Mouse (Mus musculus) urinary bladder, postnatal 36 days (tissue): Measurements from ENCODE around the gene Lrriq3.

Experiments
- DNase-seq, 2 experiments: peaks; one replicate each; pipeline ENCODE4 v3.0.0; 2022; ENCODE audit warnings: low spot score in 2 of 2, mixed read lengths in 1 of 2

Lrriq3 gene

DNA sequence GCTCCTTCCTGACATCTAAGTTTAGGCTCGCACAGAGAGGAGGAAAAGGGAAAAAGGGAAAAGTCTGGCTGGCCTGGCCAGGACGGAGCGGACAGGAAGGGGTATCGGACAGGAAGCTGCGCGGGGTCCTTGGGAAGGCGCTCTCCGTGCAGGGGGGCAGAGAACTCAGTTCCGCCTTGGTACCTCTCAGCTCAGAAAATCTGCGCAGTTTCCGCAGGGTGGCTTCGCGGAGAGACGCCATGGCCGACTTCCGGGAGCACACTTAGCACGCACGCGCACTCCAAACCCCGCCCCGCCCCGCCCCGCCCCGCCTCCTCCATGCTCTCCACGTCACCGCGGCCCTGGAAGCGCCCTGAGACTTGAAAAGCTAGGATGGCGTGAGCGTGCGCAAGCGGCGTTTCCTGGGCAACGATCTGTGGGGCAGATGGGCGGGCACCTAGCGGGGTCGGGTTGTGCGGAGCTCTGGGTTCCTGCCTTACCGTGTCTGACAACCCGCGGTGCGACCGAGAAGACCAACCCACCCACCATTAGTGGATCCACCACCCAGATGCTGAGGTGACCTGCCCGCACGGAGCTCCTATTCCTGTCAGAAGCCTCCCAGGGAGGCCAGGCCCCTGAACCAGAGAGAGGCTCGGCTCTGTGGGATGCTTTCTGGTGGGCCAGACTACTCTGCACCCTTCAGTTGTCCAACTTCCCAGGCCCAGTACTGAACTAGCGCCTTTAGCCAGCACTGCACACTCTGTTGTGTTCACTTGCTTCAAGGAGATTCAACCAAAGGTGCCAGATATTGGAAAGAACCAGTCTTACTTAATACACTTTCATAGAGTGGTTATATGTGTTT, at the start of gene Lrriq3, which contains the start of gene Fpgt:
Lrriq3 (plus strand) TSS at position 319 of the 841 bp plus-strand sequence.
Fpgt (minus strand) TSS at position 288 of the 841 bp plus-strand sequence.
- peak; percentile 80 to 83 for DNase-seq

DNA sequence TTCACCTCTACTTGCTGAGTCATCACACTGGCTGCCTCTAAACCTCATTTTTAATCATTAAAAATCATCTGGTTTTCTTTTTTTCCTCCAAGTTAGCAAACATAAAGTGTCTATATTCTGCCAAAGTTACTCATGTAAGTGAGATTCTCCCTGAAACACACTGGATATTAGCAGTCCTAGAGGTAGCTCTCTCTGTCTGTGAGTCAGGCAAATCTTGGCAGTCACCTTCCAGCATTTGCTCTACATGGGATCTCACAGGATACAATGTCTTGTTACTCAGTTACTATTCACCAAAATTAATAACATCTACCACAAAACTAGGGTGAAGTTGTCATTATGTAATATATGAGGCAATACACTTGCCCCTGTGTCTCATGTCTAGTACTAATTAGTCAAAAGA, 41.2 kb upstream of the Lrriq3 start:
- no peak for DNase-seq

DNA sequence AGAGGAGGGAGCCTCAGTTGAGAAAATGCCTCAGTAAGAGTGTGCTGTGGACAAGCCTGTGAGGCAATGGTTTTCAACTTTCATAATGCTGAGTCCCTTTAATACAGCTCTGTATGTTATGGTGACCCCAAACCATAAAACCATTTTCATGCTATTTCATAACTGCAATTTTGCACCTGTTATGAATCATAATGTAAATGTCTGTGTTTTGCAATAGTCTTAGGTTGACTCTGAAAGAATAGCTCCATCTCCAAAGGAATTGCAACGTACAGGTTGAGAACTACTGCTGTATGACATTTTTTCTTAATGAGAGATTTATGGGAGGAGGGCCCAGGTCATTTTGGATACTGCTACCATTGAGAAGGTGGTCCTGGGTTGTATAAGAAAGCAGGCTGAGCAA, 40.0 kb upstream of the Lrriq3 start:
- DNase-seq = no peak

DNA sequence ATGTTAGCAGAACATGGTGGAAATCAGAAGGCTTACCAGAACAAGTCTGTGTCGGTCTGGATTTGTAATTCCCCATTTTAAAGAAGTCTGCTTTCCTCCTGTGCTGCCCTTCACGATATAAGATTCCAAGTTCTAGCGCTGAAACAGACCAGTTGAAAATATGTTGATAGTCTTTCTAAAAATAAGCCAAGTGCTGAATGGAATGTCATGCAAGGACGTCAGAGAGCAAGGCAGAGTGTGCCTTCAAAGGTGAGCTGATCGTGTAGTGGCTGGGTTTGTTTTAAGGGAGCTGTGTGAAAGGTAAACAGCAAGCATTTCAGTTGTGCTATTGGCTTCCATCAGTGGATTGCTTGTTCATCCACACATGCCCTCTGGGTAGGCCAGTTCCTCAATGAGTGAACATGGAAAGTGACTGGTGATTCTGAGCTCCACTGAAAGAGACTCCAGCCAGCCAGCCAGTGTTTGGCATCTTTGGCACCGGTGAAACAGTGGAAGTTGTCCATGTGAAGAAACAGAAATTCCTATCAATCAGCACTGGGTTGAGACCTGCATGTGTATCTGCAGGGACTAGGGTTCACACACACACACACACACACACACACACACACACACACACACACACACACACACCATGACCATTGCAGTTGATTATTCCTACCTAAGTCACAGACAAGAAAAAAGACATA, 37.9 kb upstream of the Lrriq3 start, which contains the start of gene Tnni3k:
Tnni3k (minus strand) TSS at position 177 of the 686 bp plus-strand sequence.
- DNase-seq = no peak

DNA sequence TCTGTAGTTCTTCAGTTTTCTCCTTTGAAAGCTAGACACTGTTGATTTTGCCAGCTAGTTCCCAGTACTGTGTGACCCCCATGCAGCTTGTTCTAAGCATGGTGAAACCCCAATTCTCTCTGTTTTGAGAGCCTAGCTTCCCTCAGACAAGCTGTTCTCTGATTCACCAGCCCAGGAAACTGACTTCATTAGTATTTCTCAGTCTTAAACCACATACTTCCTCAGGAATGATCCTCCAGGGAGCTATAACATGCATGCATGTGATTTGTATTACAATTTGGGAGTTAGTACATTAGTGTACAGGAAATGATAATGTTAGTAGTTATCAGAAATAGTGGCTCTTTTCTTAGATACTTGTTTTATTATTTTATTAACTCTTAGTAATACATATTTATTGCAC, 36.6 kb upstream of the Lrriq3 start:
- no peak for DNase-seq

DNA sequence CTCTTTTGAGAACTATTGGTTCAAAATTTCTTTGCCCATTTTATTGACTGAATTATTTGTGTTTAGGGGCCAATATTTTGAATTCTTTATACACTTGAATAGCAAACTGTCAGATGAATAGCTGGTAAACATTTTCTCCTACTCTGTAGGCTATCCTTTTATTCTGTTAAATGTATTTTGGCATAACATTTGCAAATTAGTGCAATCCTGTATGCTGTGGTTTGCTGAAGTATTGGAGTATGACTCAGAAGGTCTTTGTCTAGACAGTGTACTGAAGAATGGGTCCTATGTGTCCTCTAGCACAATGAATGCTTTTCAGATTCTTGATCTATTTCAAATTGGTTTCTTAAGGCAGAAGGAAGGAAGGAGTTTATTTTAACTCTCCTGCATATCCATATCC, 35.7 kb upstream of the Lrriq3 start:
- DNase-seq = no peak

DNA sequence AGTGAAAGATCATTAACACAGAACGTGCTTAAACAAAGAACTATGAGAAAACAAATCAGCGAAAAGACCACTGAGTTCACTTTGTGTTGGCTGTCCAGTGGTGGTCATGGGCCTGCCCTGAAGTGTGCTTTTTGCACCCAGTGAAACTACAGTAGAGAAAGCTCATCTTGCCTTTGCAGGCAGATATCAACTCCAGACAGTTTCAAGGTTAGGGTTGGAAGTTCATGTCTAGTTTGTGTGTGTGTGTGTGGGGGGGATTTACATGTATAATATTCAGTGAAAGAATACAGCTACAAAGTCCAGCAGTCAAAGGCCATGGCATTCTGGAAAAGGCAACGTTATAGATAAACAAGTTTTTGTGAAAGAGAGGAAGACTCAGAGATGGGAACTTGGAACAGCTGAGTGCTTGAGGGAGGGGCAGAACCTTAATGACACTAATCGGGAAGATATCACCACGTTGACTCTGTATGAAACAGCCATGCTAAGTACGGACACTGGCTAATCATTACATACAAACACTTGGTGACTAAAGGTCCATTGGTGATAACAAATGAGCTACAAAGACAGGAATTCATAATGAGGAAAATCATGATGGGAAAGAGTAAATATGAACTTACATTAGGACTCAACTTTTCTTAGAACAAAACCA, 34.3 kb upstream of the Lrriq3 start:
- DNase-seq = no peak

DNA sequence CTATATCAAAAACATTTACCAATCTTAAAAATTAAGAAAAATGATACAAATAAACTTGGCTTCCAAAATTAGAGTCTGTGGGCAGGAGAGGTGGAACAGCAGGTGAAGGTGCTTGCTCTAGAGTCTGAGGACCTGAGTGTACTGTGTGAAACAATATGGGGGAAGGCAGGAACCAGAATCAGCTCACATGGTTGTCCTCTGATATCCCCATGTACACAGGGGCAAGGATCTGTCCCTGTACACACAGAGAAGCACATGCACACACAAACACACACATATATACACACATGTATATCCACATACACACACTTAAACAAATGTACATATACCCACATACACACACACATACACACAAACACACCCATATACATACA, 33.8 kb upstream of the Lrriq3 start:
- DNase-seq = no peak

DNA sequence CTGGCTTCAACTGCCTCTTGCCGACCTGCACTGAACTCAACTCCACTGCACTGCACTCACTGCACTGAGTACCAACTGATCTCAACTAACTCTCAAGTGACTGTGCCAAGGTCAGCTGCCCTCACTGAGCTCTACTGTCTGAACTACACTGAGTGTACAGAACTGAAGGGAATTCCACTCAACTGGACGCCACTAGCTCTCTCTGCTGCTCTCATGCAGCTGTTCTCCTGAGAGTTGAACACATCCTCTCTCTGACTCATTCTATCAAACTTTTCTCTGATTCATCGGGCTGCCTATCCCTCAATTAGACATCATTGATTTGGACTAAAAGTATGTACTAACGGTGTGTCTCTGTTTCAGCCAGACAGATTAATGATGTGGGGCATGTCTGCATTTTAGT, 15.3 kb upstream of the Lrriq3 start:
- no peak for DNase-seq

DNA sequence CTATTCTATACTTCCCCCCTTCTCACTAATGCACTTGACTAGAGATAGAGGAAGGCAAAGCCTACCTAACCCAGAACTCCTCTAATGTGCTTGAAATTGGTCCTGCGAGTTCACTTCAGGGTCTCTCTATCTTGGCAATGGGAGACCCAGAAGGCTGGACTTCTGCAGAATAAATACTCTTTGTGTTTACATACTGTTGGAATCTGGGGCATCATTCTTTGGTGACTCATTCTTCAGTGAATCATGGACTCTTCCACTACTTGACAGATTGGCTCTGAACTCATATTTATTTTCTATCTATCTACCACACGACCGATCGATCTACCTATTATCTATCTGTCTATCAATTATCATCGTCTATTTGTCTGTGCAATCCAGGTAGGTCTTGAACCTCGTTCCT, 1.2 kb upstream of the Lrriq3 start:
- no peak for DNase-seq

DNA sequence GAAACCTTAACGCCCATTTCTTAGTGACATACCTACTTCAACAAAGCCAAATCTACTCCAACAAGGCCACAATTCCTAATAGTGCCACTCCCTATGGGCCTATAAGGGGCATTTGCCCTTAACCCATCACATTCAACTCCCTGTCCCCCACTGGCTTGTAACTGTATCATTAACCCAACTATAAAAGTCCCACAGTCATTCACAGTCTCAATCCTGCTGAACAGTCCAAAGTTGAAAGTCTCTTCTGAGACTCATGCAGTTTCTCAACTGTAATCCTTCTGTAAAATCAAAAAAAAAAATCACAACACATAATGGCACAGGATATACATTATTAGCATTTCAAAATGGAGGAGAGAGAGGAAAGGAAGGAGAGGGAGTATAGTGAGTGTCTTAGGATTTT, 6.0 kb downstream of the Lrriq3 start:
- no peak for DNase-seq

DNA sequence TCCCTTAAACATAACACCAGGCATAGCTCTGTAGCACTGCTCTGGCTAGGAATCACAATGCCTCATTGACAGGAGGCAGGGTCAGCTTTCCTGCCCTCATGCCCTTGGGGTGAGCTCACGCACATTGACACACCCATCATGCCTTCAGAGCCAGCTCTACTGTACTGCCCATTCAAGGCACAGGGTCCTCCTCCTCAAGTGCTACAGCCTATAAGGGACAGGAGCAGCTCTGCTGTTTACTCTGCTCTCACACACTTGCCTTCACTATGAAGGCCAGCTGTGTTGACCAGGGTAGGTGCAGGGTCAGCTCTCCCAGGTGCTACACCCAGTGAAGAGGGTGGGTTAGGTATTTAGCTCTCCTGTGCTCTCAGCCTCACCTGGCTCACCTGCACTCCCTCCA, 12.7 kb downstream of the Lrriq3 start:
- DNase-seq = no peak

DNA sequence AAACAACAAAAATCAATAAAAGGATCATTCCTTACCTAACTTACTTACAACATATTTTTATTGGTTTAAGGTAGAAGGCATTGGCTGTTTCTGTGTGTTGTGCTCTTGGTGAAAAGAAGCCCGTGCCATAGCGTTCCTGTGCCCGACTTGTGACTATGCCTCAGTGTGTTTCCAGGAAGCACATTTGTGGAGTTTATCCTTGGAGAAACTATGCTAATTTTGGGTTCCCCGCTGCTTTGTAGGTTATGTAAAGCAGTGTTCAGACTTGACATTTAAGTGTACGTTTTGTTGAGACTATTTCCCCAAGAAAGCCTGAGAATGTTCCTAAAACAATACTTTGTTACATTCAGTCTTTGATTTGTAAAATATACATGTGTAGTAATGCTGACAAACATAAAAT, 44.5 kb downstream of the Lrriq3 start:
- DNase-seq = no peak

DNA sequence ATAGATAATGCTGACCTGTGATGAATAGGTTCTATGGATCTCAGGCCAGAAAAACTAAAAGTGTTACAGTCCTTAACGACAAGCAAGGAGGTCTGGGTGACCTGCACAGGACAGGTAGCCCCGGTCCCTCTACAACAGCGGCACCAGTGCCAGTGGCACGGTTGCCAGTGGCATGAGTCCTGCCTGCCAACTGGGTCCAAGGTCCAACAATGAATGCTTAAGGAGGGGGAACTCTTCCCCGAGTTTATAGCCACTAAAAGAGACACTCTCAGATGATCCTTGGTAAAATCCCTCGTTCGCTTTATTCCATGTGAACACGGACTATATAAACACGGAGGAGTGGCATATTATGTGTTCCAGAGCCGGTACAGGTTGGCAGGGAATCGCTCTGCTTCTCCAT, 47.8 kb downstream of the Lrriq3 start:
- no peak for DNase-seq

DNA sequence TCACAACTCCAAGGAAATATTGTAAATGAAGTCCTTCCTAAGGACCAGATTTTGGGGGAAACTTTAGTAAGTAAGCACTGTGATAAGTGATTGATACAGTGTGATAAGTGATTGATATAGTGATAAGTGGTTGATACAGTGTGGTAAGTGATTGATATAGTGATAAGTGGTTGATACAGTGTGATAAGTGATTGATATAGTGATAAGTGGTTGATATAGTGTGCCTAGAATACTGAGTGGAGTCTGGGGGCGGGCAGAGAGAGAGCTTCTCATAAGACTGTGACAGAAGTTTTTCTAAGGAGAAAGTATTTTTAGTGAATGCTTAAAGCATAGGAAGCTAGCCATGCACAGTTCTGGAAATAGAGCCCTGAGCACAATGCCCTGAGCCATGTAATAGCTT, 51.1 kb downstream of the Lrriq3 start:
- no peak for DNase-seq

DNA sequence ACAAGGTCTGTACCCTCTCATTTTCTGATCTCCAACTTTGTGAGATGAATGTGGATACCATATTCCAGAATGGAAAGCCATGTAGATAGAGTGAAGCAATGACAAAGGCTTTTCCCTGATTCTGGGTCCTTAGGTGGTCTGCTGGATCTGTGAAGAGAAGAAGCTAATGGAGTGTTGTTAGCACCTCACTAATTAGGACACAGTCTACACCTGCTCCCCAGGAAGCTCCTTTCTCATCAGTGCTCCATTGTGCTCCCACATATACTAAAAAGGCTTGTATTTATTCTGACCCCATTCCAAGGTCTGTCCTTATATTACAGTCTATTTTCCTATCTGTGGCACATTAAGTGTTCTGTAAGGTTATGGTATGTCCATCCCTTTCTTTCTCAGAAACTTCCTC, 68.6 kb downstream of the Lrriq3 start:
- DNase-seq = no peak

DNA sequence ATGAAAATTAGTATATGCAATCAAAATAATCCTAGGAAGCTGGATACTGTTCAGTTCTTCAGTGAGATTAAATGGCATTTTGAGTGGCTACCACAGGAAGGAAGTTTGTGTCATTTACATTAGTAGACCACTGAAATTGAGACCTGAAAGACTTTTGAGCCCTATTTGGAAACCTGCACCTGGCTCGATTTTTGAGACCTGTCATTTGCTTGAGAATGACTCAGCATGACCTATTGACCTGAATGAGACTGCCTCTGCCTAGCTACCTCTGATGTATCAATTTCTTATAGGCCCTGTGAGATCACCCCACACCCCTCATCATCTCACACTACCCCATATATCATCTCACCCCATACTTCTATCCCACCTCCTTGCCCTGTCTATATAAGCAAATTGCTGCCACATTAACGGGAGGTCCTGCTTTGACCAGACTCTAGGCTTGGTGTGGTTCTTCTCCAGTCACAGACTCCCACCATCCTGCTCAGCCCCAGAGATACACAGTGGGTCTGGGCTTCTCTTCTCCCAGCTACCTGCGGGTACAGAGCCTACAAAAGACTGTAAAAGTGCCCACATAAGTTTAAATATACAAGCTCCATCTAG, 87.2 kb downstream of the Lrriq3 start:
- no peak for DNase-seq

DNA sequence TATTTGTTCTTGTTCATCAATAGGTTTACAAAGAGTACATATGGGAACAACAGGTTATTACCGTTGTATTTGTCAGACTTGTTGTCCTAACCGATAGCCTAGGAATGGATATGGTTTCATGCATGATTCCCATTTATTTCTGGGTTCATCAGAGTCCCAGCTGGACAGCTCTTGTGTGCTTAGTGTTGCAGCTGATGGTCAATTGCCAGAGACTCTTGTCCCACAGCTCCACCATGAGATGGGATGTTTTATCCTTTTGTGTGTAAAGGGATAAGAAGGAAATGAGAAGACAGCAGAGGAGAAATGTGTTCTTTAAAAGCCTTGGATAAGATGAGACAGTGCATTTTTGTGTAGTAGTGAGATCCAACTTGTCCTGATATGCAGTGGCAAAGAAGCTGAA, 93.2 kb downstream of the Lrriq3 start:
- DNase-seq = no peak

DNA sequence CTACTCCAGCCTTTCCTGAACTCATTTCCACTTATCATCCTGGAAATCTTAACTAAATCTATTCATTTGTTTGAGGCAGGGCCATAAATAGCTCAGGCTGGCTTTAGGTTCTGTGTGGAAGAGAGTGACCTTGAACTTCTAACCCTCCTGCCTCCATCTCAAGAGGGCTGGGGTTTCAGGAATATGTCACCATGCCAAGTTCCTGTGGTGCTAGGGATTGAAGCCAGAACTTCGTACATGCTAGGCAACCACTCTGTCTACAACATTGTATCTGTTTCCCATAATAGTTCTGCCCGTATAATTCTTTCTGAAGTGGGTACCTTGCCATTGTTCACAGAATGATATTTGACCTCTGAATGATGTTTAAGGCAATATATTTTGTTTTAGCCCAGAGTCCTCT, 95.6 kb downstream of the Lrriq3 start:
- no peak for DNase-seq

DNA sequence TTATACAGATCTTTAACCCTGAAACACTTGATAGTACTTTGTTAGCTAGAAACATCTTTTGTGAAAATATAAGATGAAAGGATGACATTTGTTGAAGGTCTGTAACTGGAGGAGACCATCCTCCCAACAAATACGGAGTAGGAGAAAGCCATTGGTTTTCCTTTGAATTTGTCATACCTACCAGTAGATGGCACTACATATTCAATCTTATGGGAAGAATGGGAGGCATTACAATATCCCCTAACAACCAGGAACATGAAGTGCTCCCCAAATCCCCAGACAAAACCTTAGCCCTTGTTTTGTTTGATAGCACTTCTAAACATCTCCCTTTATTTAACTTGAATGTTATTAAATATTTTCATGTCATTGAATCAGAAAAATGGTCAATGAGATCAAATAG, 141.7 kb downstream of the Lrriq3 start:
- DNase-seq = no peak

DNA sequence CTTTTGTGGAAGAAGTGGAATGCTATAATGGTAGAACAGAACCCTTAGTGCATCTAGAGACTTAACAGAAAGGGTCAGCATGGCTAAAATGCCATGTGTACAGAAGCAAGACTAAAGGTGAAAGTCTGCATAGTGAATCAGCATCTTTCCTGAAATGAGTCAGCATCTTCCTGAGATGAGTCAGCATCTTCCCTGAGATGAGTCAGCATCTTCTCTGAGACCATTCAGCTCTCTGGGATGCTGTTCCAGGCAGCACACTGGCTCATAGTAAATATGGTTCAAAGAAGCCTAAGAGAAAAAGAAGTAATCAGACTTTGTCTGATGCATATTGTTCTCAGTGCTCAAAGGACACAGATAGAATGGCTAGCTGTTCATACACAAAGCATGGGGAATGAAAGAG, 142.3 kb downstream of the Lrriq3 start:
- DNase-seq = no peak
